Mouse (Mus musculus): Measurements from ENCODE around the gene Gm10842.
"Not testable (repeated sequence)": the region's sequence is repeated elsewhere in the genome, so short reads cannot be mapped to it uniquely, and the experiment has no call there.

The Gm10842 gene

GRCm38 (mm10) chr11:105146593-105146992 is at the start of gene Gm10842:
Gene Gm10842, plus strand, starts transcription at chr11:105146893.
- no peak for DNase-seq (ENCODE audit: low read depth, low spot score)

GRCm38 (mm10) chr11:105112448-105112847 is 34.2 kb upstream of the Gm10842 start:
- peak; percentile 63 for DNase-seq (ENCODE audit: low read depth, low spot score)

- no peak for DNase-seq (ENCODE audit: low read depth, low spot score)
These were observed 28.9 kb upstream of the Gm10842 start for GRCm38 (mm10) chr11:105117814-105118213.

GRCm38 (mm10) chr11:105120551-105121061 is 26.1 kb upstream of the Gm10842 start:
- no peak for DNase-seq (ENCODE audit: low read depth, low spot score)

GRCm38 (mm10) chr11:105121792-105122191 is 24.9 kb upstream of the Gm10842 start:
- DNase-seq (ENCODE audit: low read depth, low spot score) = not testable (repeated sequence)

GRCm38 (mm10) chr11:105123986-105124385 is 22.7 kb upstream of the Gm10842 start:
- peak; percentile 87 for DNase-seq (ENCODE audit: low read depth, low spot score)

GRCm38 (mm10) chr11:105125735-105126519 is 20.8 kb upstream of the Gm10842 start, which contains the start of gene Mettl2:
Gene Mettl2, plus strand, starts transcription at chr11:105126425.
- peak; percentile 91 for DNase-seq (ENCODE audit: low read depth, low spot score)

GRCm38 (mm10) chr11:105126520-105127029 is 20.1 kb upstream of the Gm10842 start:
- peak; percentile 33 for DNase-seq (ENCODE audit: low read depth, low spot score)

GRCm38 (mm10) chr11:105135692-105136091 is 11.0 kb upstream of the Gm10842 start:
- DNase-seq (ENCODE audit: low read depth, low spot score) = no peak

GRCm38 (mm10) chr11:105137255-105137654 is 9.4 kb upstream of the Gm10842 start:
- not testable (repeated sequence) for DNase-seq (ENCODE audit: low read depth, low spot score)

GRCm38 (mm10) chr11:105140512-105140911 is 6.2 kb upstream of the Gm10842 start:
- not testable (repeated sequence) for DNase-seq (ENCODE audit: low read depth, low spot score)

GRCm38 (mm10) chr11:105141115-105141514 is 5.6 kb upstream of the Gm10842 start:
- no peak for DNase-seq (ENCODE audit: low read depth, low spot score)

GRCm38 (mm10) chr11:105143564-105143963 is 3.1 kb upstream of the Gm10842 start:
- DNase-seq (ENCODE audit: low read depth, low spot score) = no peak

GRCm38 (mm10) chr11:105144084-105144483 is 2.6 kb upstream of the Gm10842 start:
- no peak for DNase-seq (ENCODE audit: low read depth, low spot score)

GRCm38 (mm10) chr11:105144508-105145210 is 2.0 kb upstream of the Gm10842 start:
- DNase-seq (ENCODE audit: low read depth, low spot score) = no peak

GRCm38 (mm10) chr11:105145211-105145610 is 1.5 kb upstream of the Gm10842 start:
- no peak for DNase-seq (ENCODE audit: low read depth, low spot score)

GRCm38 (mm10) chr11:105149353-105149752 is 2.7 kb downstream of the Gm10842 start:
- no peak for DNase-seq (ENCODE audit: low read depth, low spot score)

- peak; percentile 43 for DNase-seq (ENCODE audit: low read depth, low spot score)
These were observed 3.1 kb downstream of the Gm10842 start for GRCm38 (mm10) chr11:105149766-105150165.

GRCm38 (mm10) chr11:105150691-105151090 is 4.0 kb downstream of the Gm10842 start:
- DNase-seq (ENCODE audit: low read depth, low spot score) = peak; percentile 58

GRCm38 (mm10) chr11:105151226-105152016 is 4.7 kb downstream of the Gm10842 start:
- DNase-seq (ENCODE audit: low read depth, low spot score) = peak; percentile 58

GRCm38 (mm10) chr11:105152017-105152300 is 5.3 kb downstream of the Gm10842 start:
- no peak for DNase-seq (ENCODE audit: low read depth, low spot score)
